Mouse (Mus musculus) ovary, postnatal 10 days (tissue): ENCODE data around the gene Fam178b.

Experiments
- DNase-seq: peaks from one replicate; pipeline ENCODE4 v3.0.0; 2022; ENCODE audit warnings: low spot score

Gene Fam178b

GRCm38 (mm10) chr1:36682620-36683355, at the start of gene Fam178b:
Fam178b (minus strand) TSS chr1:36683183.
- DNase-seq, result no peak

- no peak for DNase-seq
These were observed 41.1 kb upstream of the Fam178b start for GRCm38 (mm10) chr1:36724057-36724431.

- DNase-seq, result no peak
These were observed 40.4 kb upstream of the Fam178b start for GRCm38 (mm10) chr1:36723146-36724056.

DNA sequence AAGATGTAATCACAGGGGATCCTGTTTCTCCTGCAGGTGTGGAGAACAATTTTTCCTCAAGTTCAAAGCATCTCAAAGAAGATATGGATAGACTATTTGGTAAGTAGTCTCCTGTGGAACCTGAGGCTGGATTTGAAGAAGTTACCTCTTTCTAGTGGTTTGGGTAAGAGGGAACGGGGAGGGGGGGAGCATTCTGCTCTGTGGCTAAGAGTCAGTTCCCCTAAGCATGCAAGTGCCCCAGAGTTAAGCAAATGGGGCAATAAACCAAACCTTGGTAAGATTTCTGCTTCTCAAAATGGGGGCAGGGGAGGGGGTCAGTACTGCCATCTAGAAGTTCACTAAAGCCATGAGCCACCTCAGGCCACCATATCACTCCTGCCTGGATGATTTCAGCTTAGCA, 35.8 kb upstream of the Fam178b start:
- DNase-seq, result no peak

- no peak for DNase-seq
These were observed 31.3 kb upstream of the Fam178b start, which contains the start of gene Actr1b for GRCm38 (mm10) chr1:36714311-36714710. Actr1b (minus strand) TSS chr1:36714422.

GRCm38 (mm10) chr1:36711104-36711503, 28.1 kb upstream of the Fam178b start:
- DNase-seq, result no peak

DNA sequence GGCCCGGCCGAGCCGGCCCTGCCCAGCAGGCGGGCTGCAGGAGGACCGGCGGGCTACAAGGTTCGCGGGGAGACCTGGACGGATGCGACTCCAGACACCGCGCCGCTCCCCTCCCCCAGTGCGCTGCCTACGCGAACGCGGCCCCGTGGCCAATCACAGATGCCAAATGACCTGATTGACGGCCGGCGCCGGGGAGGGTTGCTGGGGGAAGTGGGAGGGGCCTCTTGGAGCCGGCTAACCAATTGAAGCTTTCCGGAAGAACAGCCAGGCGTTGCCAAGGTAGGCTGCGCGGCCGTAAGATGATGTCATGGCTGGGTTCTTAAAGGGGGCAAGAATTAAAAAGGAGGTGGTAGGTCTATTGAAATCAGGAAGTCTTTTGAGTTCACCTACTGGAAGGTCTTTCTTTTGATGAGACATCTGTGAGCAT, 26.9 kb upstream of the Fam178b start, which contains the start of gene 4933424G06Rik:
4933424G06Rik (plus strand) TSS at position 296 of the 427 bp plus-strand sequence.
- DNase-seq, result peak; percentile 93

GRCm38 (mm10) chr1:36709055-36709853, 26.3 kb upstream of the Fam178b start:
- DNase-seq, result no peak

DNA sequence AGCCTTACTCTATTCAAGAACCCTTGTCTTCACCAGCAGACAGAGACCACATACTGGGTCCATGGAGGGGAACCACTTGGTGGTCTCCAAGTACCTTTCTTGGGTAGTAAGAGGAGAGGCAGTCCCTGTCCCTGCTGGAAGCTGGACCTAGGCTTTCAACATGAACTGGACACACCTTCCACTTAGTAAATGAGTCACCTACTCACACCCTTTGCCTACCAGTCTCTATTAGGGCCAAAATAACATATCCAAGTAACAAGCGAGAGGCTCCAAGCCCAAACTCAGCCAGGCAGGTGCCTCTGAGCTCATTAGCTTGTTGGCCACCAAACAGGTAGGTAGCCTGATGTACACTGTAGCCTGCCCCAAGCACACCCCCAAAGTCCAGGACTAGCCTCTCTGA, 25.6 kb upstream of the Fam178b start:
- DNase-seq, result no peak

GRCm38 (mm10) chr1:36707797-36708196, 24.8 kb upstream of the Fam178b start:
- no peak for DNase-seq

DNA sequence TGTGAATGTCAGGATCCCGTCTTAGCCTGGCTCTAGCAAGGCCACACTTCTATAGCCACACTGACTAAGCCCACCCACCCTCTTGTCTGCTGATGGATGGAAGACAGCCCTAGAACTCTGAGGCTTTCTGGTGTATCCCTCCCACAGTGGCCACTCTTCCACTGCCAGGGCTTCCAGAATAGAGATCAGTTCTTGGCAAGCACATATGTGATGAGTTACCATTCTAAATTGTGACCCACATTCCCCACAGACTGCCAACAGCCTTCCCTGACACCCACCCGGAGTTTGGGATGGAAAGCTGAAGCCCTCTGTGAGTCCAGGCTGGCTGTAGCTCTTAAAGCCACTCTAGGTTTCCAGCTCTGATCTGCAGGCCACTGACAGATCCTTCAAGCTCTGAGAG, 24.2 kb upstream of the Fam178b start:
- DNase-seq, result no peak

DNA sequence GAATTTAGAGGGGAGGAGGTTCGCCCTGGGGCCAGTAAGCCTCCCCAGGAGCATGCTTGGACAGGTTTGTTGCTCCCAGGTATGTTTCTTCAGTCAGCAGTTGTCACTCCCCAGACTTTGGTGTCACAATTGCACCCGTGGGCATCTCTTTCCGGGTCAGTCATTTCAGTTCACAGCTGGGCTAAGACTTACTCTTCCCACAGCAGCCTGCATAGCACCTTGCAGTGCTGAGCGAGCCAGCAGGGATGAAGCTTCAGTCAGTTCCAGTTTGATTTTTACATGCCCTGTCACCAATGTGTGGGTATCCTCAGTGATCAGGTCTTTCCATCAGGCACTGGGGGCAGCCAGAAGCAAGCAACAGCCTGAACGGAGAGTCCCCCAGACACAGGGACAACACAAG, 14.0 kb upstream of the Fam178b start:
- no peak for DNase-seq

DNA sequence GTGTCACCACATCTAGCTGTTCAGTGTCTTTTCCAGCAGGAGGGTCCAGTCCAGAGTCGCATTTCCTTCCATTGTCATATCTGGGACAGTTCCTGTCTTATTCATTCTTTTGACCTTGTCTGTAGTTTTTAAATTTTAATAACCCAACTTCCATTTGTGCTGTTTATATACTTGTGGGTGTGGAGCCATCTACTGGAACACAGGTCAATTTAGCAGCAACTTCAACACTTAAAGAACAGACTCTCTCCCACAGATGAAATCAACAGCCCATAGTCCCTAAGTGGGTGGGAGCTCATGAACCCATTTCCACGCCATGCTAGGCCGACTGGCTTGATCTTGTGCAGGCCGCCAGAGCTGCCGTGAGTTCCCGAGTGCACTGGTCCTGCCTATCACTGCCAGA, 13.4 kb upstream of the Fam178b start:
- no peak for DNase-seq

DNA sequence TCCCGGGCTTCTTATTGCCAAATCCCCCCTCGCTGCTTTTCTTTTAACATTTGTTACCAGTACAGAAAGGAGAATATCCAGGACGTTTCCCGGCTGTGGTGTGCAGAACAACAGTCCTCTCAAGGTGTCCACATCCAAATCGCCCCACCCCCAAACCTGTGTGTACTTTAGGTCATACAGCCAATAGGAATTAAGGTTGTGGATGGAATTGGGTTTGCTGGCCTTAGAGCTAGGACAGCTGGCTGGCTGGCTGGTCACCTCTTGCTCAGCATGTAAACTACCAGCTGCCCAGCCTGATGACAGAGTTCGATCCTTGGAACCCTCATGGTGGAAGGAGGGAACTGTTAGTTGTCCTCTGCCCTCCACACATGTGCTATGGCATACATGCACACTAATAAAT, 11.9 kb upstream of the Fam178b start:
- DNase-seq, result no peak

DNA sequence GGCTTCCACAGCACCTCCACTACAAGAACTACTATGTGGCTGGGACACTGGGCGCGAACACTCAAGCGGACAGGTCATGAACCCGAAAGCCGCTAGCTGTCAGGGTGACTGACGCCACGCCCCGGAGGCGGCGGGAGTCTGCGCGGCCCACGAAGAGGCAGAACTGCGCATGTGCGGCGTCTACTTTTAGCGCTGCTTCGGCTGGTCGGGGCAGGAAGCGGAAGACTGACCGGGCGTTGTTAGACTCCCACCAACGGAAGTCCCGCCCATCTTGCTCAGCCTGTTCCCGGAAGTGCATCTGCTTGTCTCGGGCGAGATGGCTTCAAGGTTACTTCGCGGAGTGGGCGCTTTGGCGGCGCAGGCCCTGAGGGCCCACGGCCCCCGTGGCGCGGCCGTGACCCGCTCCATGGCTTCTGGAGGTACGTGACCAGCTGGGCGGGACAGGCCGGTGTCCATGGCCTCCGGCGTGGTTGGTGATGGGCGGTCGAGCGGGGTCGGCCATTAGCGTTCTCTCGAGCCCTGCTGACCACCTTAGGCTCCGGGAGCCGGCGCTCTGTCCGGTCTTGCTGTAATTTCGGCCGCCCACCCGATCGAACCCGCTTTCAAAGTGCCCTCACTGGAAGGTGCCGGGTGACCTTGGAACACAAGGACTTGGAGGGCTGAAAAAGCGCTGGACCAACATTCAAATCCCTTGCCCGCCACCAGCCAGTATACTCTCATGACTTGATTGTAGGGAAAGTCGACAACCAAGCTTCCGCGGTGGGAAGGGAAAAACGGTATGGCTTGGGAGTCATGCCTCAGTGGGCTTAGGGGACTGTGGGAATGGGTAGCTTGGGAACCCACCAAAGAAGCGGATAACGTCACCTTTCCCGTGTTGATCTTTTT, 8.5 kb upstream of the Fam178b start, which contains the start of gene Cox5b:
Cox5b (plus strand) TSS at position 179 of the 885 bp plus-strand sequence.
- DNase-seq, result peak; percentile 87

- DNase-seq, result no peak
These were observed 7.8 kb upstream of the Fam178b start for GRCm38 (mm10) chr1:36690671-36691235.

GRCm38 (mm10) chr1:36683810-36684467, 956 bp upstream of the Fam178b start:
- DNase-seq, result peak; percentile 42

DNA sequence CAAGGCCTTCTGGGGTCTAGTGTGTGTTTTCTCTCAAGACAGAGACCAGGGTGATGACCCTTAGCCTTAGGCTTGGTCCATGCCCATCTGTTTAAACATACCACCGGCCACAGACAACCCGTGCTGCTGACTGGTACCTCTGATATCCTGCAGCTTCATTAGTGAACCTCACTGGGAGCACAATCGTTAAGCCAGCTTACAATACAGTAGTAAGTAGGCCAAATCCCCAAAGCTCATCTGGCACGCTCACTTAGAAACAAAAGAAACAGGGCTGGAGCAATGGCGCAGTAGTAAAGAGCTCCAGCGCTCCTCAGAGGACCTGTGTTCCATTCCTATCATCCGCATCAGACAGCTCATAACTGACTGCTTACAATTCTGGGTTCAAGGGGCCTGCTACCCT, 2.1 kb downstream of the Fam178b start:
- no peak for DNase-seq

DNA sequence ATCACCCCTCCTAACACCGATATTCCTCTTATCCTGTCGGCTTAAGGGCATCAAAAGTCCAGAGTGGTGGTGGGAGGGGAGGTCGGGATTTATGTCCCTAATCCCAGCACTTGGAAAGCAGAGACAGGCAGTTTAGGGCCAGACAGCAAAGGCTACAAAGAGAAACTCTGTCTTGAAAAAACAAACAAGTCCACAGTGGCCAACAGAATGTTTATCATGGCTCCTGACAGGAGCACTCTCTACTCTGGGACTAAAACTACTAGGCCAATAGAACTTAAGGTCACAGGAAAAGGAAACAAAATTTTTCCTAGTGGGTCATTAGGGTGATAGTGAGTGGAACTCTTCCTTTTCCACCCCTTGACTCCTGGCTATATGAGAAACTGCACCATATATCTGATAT, 8.0 kb downstream of the Fam178b start:
- no peak for DNase-seq
